9 mouse cellular contexts compared by ENCODE assay signal in genomic region chr2:164592014-164592413, GRCm38 (mm10). TPM values are rescaled to one million over a fixed set of nuclear protein-coding genes. Genes with fewer than 3 reads are reported as not detected.
A peak's percentile ranks its signal among the peaks of the same experiment; 100 is the strongest.
DNase-seq lines count a peak whose midpoint lies in the region; ATAC-seq and TF ChIP-seq lines count a peak whose summit lies in the region.
"Had no signal": no experiment of that assay in that cellular context is flagged by ENCODE, and none has a peak within 500 bp of the region (broad histone marks: within the 10 kb centered on the region; RNA-seq: fewer than 3 reads in every experiment).

No protein-coding gene starts in this region.

- peak; percentile 72 for TF ChIP-seq CTCF in liver, postnatal 0 days (IDR thresholded peaks at IDR 0.05; ENCODE audit: low read depth)

- no peaks in the 10 kb centered on the region for H3K27me3 ChIP-seq in liver, postnatal 0 days (ENCODE audit: insufficient read depth, low read length)
- no peaks in the 10 kb centered on the region for H3K27me3 ChIP-seq in liver, embryonic 11.5 days (replicated peaks; ENCODE audit: control insufficient read depth, insufficient read depth, low read length)
- no peaks in the 10 kb centered on the region for H3K27me3 ChIP-seq in embryonic facial prominence, embryonic 14.5 days (replicated peaks; ENCODE audit: control insufficient read depth, insufficient read depth, low read length)

- no peak overlapping the region for H3K4me2 ChIP-seq in liver, postnatal 0 days (ENCODE audit: low read depth, low read length)
- no peak overlapping the region for H3K4me2 ChIP-seq in liver, embryonic 11.5 days
- H3K4me2 ChIP-seq in embryonic facial prominence, embryonic 14.5 days (ENCODE audit: low read depth, low read length), result no peak overlapping the region
- H3K4me2 ChIP-seq: heart, embryonic 15.5 days had no signal

- H3K36me3 ChIP-seq in liver, postnatal 0 days (replicated peaks; ENCODE audit: insufficient read depth, low read length), result no peaks in the 10 kb centered on the region
- no peaks in the 10 kb centered on the region for H3K36me3 ChIP-seq in liver, embryonic 11.5 days (ENCODE audit: control insufficient read depth, insufficient read depth, low read length)
- no peaks in the 10 kb centered on the region for H3K36me3 ChIP-seq in embryonic facial prominence, embryonic 14.5 days (ENCODE audit: control insufficient read depth, insufficient read depth, low read length)
- H3K36me3 ChIP-seq: heart, embryonic 15.5 days had no signal

- H3K4me3 ChIP-seq in liver, postnatal 0 days (ENCODE audit: low read depth, low read length), result no peak overlapping the region
- no peak overlapping the region for H3K4me3 ChIP-seq in liver, embryonic 11.5 days (ENCODE audit: low read depth, low read length)
- no peak overlapping the region for H3K4me3 ChIP-seq in embryonic facial prominence, embryonic 14.5 days (ENCODE audit: low read depth, low read length)
- H3K4me3 ChIP-seq: heart, embryonic 15.5 days; myocyte had no signal

- H3K9me3 ChIP-seq in liver, postnatal 0 days (ENCODE audit: low read length), result no peaks in the 10 kb centered on the region
- H3K9me3 ChIP-seq in liver, embryonic 11.5 days (ENCODE audit: control insufficient read depth, low read length), result no peaks in the 10 kb centered on the region
- H3K9me3 ChIP-seq in embryonic facial prominence, embryonic 14.5 days (ENCODE audit: control insufficient read depth, low read length), result no peaks in the 10 kb centered on the region
- H3K9me3 ChIP-seq: heart, embryonic 15.5 days had no signal

- no peaks in the 10 kb centered on the region for H3K4me1 ChIP-seq in liver, postnatal 0 days (ENCODE audit: insufficient read depth)
- H3K4me1 ChIP-seq in liver, embryonic 11.5 days (replicated peaks; ENCODE audit: control insufficient read depth, insufficient read depth, low read length), result no peaks in the 10 kb centered on the region
- no peaks in the 10 kb centered on the region for H3K4me1 ChIP-seq in embryonic facial prominence, embryonic 14.5 days (ENCODE audit: control insufficient read depth, insufficient read depth, low read length)
- H3K4me1 ChIP-seq: heart, embryonic 15.5 days had no signal

- H3K9ac ChIP-seq in liver, postnatal 0 days (replicated peaks), result no peak overlapping the region
- no peak overlapping the region for H3K9ac ChIP-seq in liver, embryonic 11.5 days (ENCODE audit: low read depth, low read length)
- H3K9ac ChIP-seq in embryonic facial prominence, embryonic 14.5 days (ENCODE audit: low read depth, low read length), result no peak overlapping the region
- H3K9ac ChIP-seq: heart, embryonic 15.5 days had no signal

- WGBS in liver, postnatal 0 days (ENCODE audit: insufficient replicate concordance), result 11% methylated on average over 4 of the region's 4 CpGs
- WGBS in liver, embryonic 11.5 days, result 9% methylated on average over 4 of the region's 4 CpGs
- WGBS in embryonic facial prominence, embryonic 14.5 days, result 4% methylated on average over 4 of the region's 4 CpGs

- DNase-seq in liver, postnatal 0 days, result no peak
- no peak for DNase-seq in liver, embryonic 11.5 days (ENCODE audit: low spot score)
- peak; percentile 74 for DNase-seq in adipocyte (ENCODE audit: low spot score)
- peak; percentile 69 for DNase-seq in embryonic facial prominence, embryonic 14.5 days (ENCODE audit: low spot score)
- peak; percentile 18 to 45 for DNase-seq in layer of hippocampus, postnatal 14 days (ENCODE audit: low spot score in 2 of 2)
- DNase-seq in retina, adult 2 months (ENCODE audit: low read depth, low spot score), result peak; percentile 15

- no peak for TF ChIP-seq EP300 in liver, postnatal 0 days (IDR thresholded peaks at IDR 0.05; ENCODE audit: low read depth)

- no peak for ATAC-seq in liver, postnatal 0 days
- ATAC-seq in liver, embryonic 11.5 days (replicated peaks; ENCODE audit: low FRiP score), result no peak
- ATAC-seq in embryonic facial prominence, embryonic 14.5 days (ENCODE audit: low read depth), result peak; percentile 44; the same call in 1 of the 2 replicates
- ATAC-seq in monocyte, adult 5-6 weeks (replicated peaks; ENCODE audit: insufficient number of reproducible peaks, low FRiP score, low TSS enrichment, poor library complexity, severe bottlenecking), result no peak

- no peak overlapping the region for H3K27ac ChIP-seq in liver, postnatal 0 days (ENCODE audit: low read depth)
- no peak overlapping the region for H3K27ac ChIP-seq in liver, embryonic 11.5 days (ENCODE audit: low read depth, low read length)
- no peak overlapping the region for H3K27ac ChIP-seq in embryonic facial prominence, embryonic 14.5 days (replicated peaks; ENCODE audit: low read depth, low read length)
- H3K27ac ChIP-seq: heart, embryonic 15.5 days had no signal

RNA-seq across cellular contexts. Expression of gene Eppin, which starts 1.4 kb away (rescaled TPM):
- polyA plus RNA-seq in liver, postnatal 0 days (2015; fragmentation: Nextera tagmentation; extraction: Ambion mirVana), result not detected in 2 replicates
- polyA plus RNA-seq in liver, embryonic 11.5 days (2014; fragmentation: Nextera tagmentation; extraction: Ambion mirVana), result not detected in 2 replicates
- not detected in 2 replicates for polyA plus RNA-seq in embryonic facial prominence, embryonic 14.5 days (2014; fragmentation: Nextera tagmentation; extraction: Ambion mirVana)
- total RNA-seq in layer of hippocampus, postnatal 14 days (2021), result not detected
- total RNA-seq in monocyte, adult 5-6 weeks (2017), result not detected in 3 replicates
- polyA plus RNA-seq: heart, embryonic 15.5 days; myocyte had no signal

RNA-seq across cellular contexts. Expression of gene Wfdc6a, which starts 6.8 kb away (rescaled TPM):
- polyA plus RNA-seq in liver, postnatal 0 days (2015; fragmentation: Nextera tagmentation; extraction: Ambion mirVana), result not detected in 2 replicates
- not detected in 2 replicates for polyA plus RNA-seq in liver, embryonic 11.5 days (2014; fragmentation: Nextera tagmentation; extraction: Ambion mirVana)
- 0.51 TPM in 1 of 2 replicates, not detected in the other for polyA plus RNA-seq in embryonic facial prominence, embryonic 14.5 days (2014; fragmentation: Nextera tagmentation; extraction: Ambion mirVana)
- 1 to 10 TPM in 1 of 2 experiments, under 1 TPM in 1; 0.71 to 1.9 TPM for total RNA-seq in layer of hippocampus, postnatal 14 days (2021)
- 0.87 TPM in 1 of 3 replicates, not detected in the others for total RNA-seq in monocyte, adult 5-6 weeks (2017)
- polyA plus RNA-seq: myocyte had no signal

RNA-seq across cellular contexts. Expression of gene Spint3, which starts 18.8 kb away (rescaled TPM):
- not detected in 2 replicates for polyA plus RNA-seq in liver, postnatal 0 days (2015; fragmentation: Nextera tagmentation; extraction: Ambion mirVana)
- polyA plus RNA-seq in liver, embryonic 11.5 days (2014; fragmentation: Nextera tagmentation; extraction: Ambion mirVana), result not detected in 2 replicates
- polyA plus RNA-seq in embryonic facial prominence, embryonic 14.5 days (2014; fragmentation: Nextera tagmentation; extraction: Ambion mirVana), result not detected in 2 replicates
- not detected for total RNA-seq in layer of hippocampus, postnatal 14 days (2021)
- not detected in 3 replicates for total RNA-seq in monocyte, adult 5-6 weeks (2017)
- polyA plus RNA-seq: heart, embryonic 15.5 days; myocyte had no signal

RNA-seq across cellular contexts. Expression of gene Wfdc6b, which starts 21.3 kb away (rescaled TPM):
- not detected in 2 replicates for polyA plus RNA-seq in liver, postnatal 0 days (2015; fragmentation: Nextera tagmentation; extraction: Ambion mirVana)
- polyA plus RNA-seq in liver, embryonic 11.5 days (2014; fragmentation: Nextera tagmentation; extraction: Ambion mirVana), result not detected in 2 replicates
- not detected in 2 replicates for polyA plus RNA-seq in embryonic facial prominence, embryonic 14.5 days (2014; fragmentation: Nextera tagmentation; extraction: Ambion mirVana)
- total RNA-seq in layer of hippocampus, postnatal 14 days (2021), result not detected
- total RNA-seq in monocyte, adult 5-6 weeks (2017), result not detected in 3 replicates
- polyA plus RNA-seq: heart, embryonic 15.5 days; myocyte had no signal

RNA-seq across cellular contexts. Expression of gene Wfdc8, which starts 21.4 kb away (rescaled TPM):
- not detected in 2 replicates for polyA plus RNA-seq in liver, postnatal 0 days (2015; fragmentation: Nextera tagmentation; extraction: Ambion mirVana)
- not detected in 2 replicates for polyA plus RNA-seq in liver, embryonic 11.5 days (2014; fragmentation: Nextera tagmentation; extraction: Ambion mirVana)
- 0.11 TPM in 1 of 2 replicates, not detected in the other for polyA plus RNA-seq in embryonic facial prominence, embryonic 14.5 days (2014; fragmentation: Nextera tagmentation; extraction: Ambion mirVana)
- total RNA-seq in layer of hippocampus, postnatal 14 days (2021), result not detected
- total RNA-seq in monocyte, adult 5-6 weeks (2017), result not detected in 3 replicates
- polyA plus RNA-seq: heart, embryonic 15.5 days; myocyte had no signal

Comparison
In these comparisons a context has a peak if more than half of its experiments do, and no peak if none do; other contexts are left out.
1. DNase-seq: peak in adipocyte (single experiment), embryonic facial prominence, embryonic 14.5 days (single experiment), layer of hippocampus, postnatal 14 days (2 of 2) and retina, adult 2 months (single experiment); none in liver, postnatal 0 days (single experiment) and liver, embryonic 11.5 days (single experiment).